Mouse (Mus musculus) limb, embryonic 11.5 days (tissue): Measurements from ENCODE around the gene Dnmt3l. TPM values are rescaled to one million over a fixed set of nuclear protein-coding genes. Genes with fewer than 3 reads are reported as not detected.

ENCODE experiments used
- ATAC-seq: fragments of 200-750 bp; cut with Nextera tagmentation; 2 replicates; pipeline ENCODE4 v1.8.0; 2017; ENCODE audit warnings: low read depth; ENCODE audit not compliant: insufficient number of reproducible peaks, low FRiP score, low TSS enrichment
- DNase-seq: peaks from one replicate; pipeline ENCODE4 v3.0.0-alpha.2; 2015; ENCODE audit warnings: low spot score
- H3K27ac ChIP-seq: fragments of 300-500 bp; sonication (generic); replicated peaks from 2 replicates; pipeline ENCODE4 v1.5.1; 2014; ENCODE audit warnings: low read depth, mild to moderate bottlenecking, low read length
- H3K27me3 ChIP-seq: fragments of 300-500 bp; sonication (generic); 2 replicates; pipeline ENCODE4 v1.6.1; 2014; ENCODE audit warnings: mild to moderate bottlenecking, low read length, mixed read lengths; ENCODE audit not compliant: control insufficient read depth, insufficient read depth
- H3K36me3 ChIP-seq: fragments of 300-500 bp; sonication (generic); 2 replicates; pipeline ENCODE4 v1.6.1; 2014; ENCODE audit warnings: mild to moderate bottlenecking, low read length, moderate library complexity, mixed read lengths; ENCODE audit not compliant: control insufficient read depth, insufficient read depth
- H3K4me1 ChIP-seq: fragments of 300-500 bp; sonication (generic); 2 replicates; pipeline ENCODE4 v1.6.1; 2014; ENCODE audit warnings: low read length, mixed read lengths; ENCODE audit not compliant: control insufficient read depth, insufficient read depth
- H3K4me2 ChIP-seq: fragments of 300-500 bp; sonication (generic); 2 replicates; pipeline ENCODE4 v1.6.1; 2014; ENCODE audit warnings: low read depth, mild to moderate bottlenecking, moderate library complexity; ENCODE audit not compliant: severe bottlenecking
- H3K4me3 ChIP-seq: fragments of 300-500 bp; sonication (generic); 2 replicates; pipeline ENCODE4 v1.5.1; 2014; ENCODE audit warnings: low read depth, low read length
- H3K9ac ChIP-seq: fragments of 300-500 bp; sonication (generic); 2 replicates; pipeline ENCODE4 v1.6.1; 2014; ENCODE audit warnings: mild to moderate bottlenecking, low read length
- H3K9me3 ChIP-seq: fragments of 300-500 bp; sonication (generic); 2 replicates; pipeline ENCODE4 v1.6.1; 2016; ENCODE audit warnings: low read length; ENCODE audit not compliant: control insufficient read depth
- WGBS: fragments of 180-500 bp; shearing (Covaris S2); extraction: QIAGEN DNeasy Blood & Tissue Kit; methylation state at CpG from one replicate; pipeline ENCODE4 v1.1.7; 2014; 5-methylcytosine and 5-hydroxymethylcytosine counted together
- polyA plus RNA-seq: library from polyadenylated mRNA; unstranded; fragments of >200 nt; fragmentation: Nextera tagmentation; extraction: Ambion mirVana; gene quantifications from 2 replicates; pipeline ENCODE4 v1.2.1, GENCODE M21; 2014

Gene Dnmt3l
- polyA plus RNA-seq, 1 experiment from 2014 or later = not detected

GRCm38 (mm10) chr10:78079955-78080591 lies 38.3 kb downstream of the Dnmt3l start:
- no peak overlapping the region for H3K4me2 ChIP-seq
- no peaks in the 10 kb centered on the region for H3K4me1 ChIP-seq
- DNase-seq = no peak
- no peak overlapping the region for H3K9ac ChIP-seq
- H3K4me3 ChIP-seq = no peak overlapping the region
- H3K9me3 ChIP-seq = no peaks in the 10 kb centered on the region
- no peaks in the 10 kb centered on the region for H3K27me3 ChIP-seq
- 80% methylated on average over 4 of the region's 4 CpGs for WGBS
- ATAC-seq = no peak
- no peaks in the 10 kb centered on the region for H3K36me3 ChIP-seq
- no peak overlapping the region for H3K27ac ChIP-seq

GRCm38 (mm10) chr10:78084073-78084472 lies 42.3 kb downstream of the Dnmt3l start:
- H3K27ac ChIP-seq = no peak overlapping the region
- H3K27me3 ChIP-seq = no peaks in the 10 kb centered on the region
- WGBS = 64% methylated on average over 1 of the region's 1 CpGs
- no peak for DNase-seq
- H3K9me3 ChIP-seq = no peaks in the 10 kb centered on the region
- no peaks in the 10 kb centered on the region for H3K4me1 ChIP-seq
- H3K4me3 ChIP-seq = no peak overlapping the region
- no peak for ATAC-seq
- no peak overlapping the region for H3K4me2 ChIP-seq
- H3K9ac ChIP-seq = no peak overlapping the region
- no peaks in the 10 kb centered on the region for H3K36me3 ChIP-seq

- Histone ChIP-seq H3K27ac (no peak overlapping the region), H3K27me3 (no peaks in the 10 kb centered on the region), H3K4me1 (no peaks in the 10 kb centered on the region), H3K9me3 (no peaks in the 10 kb centered on the region), H3K36me3 (no peaks in the 10 kb centered on the region), H3K9ac (no peak overlapping the region), H3K4me2 (no peak overlapping the region), H3K4me3 (no peak overlapping the region)
- ATAC-seq (no peak), DNase-seq (no peak)
- 92% methylated on average over 6 of the region's 6 CpGs for WGBS
Observed at GRCm38 (mm10) chr10:78085711-78086110, 44.0 kb downstream of the Dnmt3l start.

GRCm38 (mm10) chr10:78086444-78087061 lies 44.8 kb downstream of the Dnmt3l start:
- ATAC-seq (no peak), DNase-seq (no peak)
- H3K4me3 ChIP-seq = no peak overlapping the region
- no peaks in the 10 kb centered on the region for H3K27me3 ChIP-seq
- no peak overlapping the region for H3K9ac ChIP-seq
- no peaks in the 10 kb centered on the region for H3K4me1 ChIP-seq
- no peak overlapping the region for H3K4me2 ChIP-seq
- H3K27ac ChIP-seq = no peak overlapping the region
- no peaks in the 10 kb centered on the region for H3K9me3 ChIP-seq
- WGBS = 84% methylated on average over 10 of the region's 10 CpGs
- no peaks in the 10 kb centered on the region for H3K36me3 ChIP-seq

GRCm38 (mm10) chr10:78087101-78087511 lies 45.4 kb downstream of the Dnmt3l start:
- H3K4me3 ChIP-seq = no peak overlapping the region
- H3K4me1 ChIP-seq = no peaks in the 10 kb centered on the region
- no peaks in the 10 kb centered on the region for H3K36me3 ChIP-seq
- no peak for DNase-seq
- H3K9me3 ChIP-seq = no peaks in the 10 kb centered on the region
- 86% methylated on average over 6 of the region's 6 CpGs for WGBS
- H3K27me3 ChIP-seq = no peaks in the 10 kb centered on the region
- no peak for ATAC-seq
- H3K4me2 ChIP-seq = no peak overlapping the region
- no peak overlapping the region for H3K27ac ChIP-seq
- no peak overlapping the region for H3K9ac ChIP-seq

GRCm38 (mm10) chr10:78090246-78090645 lies 48.5 kb downstream of the Dnmt3l start:
- DNase-seq = no peak
- H3K27me3 ChIP-seq = no peaks in the 10 kb centered on the region
- H3K27ac ChIP-seq = no peak overlapping the region
- H3K9me3 ChIP-seq = no peaks in the 10 kb centered on the region
- no peak overlapping the region for H3K9ac ChIP-seq
- ATAC-seq = no peak
- no peaks in the 10 kb centered on the region for H3K36me3 ChIP-seq
- no peak overlapping the region for H3K4me2 ChIP-seq
- H3K4me1 ChIP-seq = no peaks in the 10 kb centered on the region
- no peak overlapping the region for H3K4me3 ChIP-seq
- 70% methylated on average over 6 of the region's 6 CpGs for WGBS

- ATAC-seq = no peak
- DNase-seq = no peak
- no peaks in the 10 kb centered on the region for H3K36me3 ChIP-seq
- H3K9ac ChIP-seq = no peak overlapping the region
- H3K4me3 ChIP-seq = no peak overlapping the region
- 78% methylated on average over 4 of the region's 4 CpGs for WGBS
- no peak overlapping the region for H3K4me2 ChIP-seq
- H3K27ac ChIP-seq = no peak overlapping the region
- H3K27me3 ChIP-seq = no peaks in the 10 kb centered on the region
- H3K9me3 ChIP-seq = no peaks in the 10 kb centered on the region
- H3K4me1 ChIP-seq = no peaks in the 10 kb centered on the region
Observed at GRCm38 (mm10) chr10:78090706-78091491, 49.2 kb downstream of the Dnmt3l start.

GRCm38 (mm10) chr10:78091865-78092724 lies 50.3 kb downstream of the Dnmt3l start:
- DNase-seq (no peak), ATAC-seq (no peak)
- H3K4me2 ChIP-seq = no peak overlapping the region
- no peaks in the 10 kb centered on the region for H3K27me3 ChIP-seq
- no peak overlapping the region for H3K27ac ChIP-seq
- 84% methylated on average over 23 of the region's 23 CpGs for WGBS
- no peaks in the 10 kb centered on the region for H3K9me3 ChIP-seq
- no peaks in the 10 kb centered on the region for H3K4me1 ChIP-seq
- no peaks in the 10 kb centered on the region for H3K36me3 ChIP-seq
- H3K9ac ChIP-seq = no peak overlapping the region
- no peak overlapping the region for H3K4me3 ChIP-seq
